Mouse (Mus musculus): ENCODE data around the gene Gm9964. TPM values are rescaled to one million over a fixed set of nuclear protein-coding genes. Genes with fewer than 3 reads are reported as not detected.

Gm9964 gene
- not detected for total RNA-seq (2018; cell fraction: chromatin; rRNA removed)
- total RNA-seq (2018; cell fraction: cytosol; rRNA removed) = not detected
- not detected for total RNA-seq (2018; cell fraction: nucleus; rRNA removed)
- polyA plus RNA-seq (2018) = not detected in 3 replicates

- no peak within 1 kb of the TSS for H3K4me3 ChIP-seq (ENCODE audit: inconsistent target)
Measured at GRCm38 (mm10) chr11:79296856-79297491, at the start of gene Gm9964. Gene Gm9964, minus strand, starts transcription at chr11:79296906.

GRCm38 (mm10) chr11:79339808-79340781 lies 43.4 kb upstream of the Gm9964 start:
- H3K27ac ChIP-seq = no peak overlapping the region
- peaks cover 51% of the 10 kb centered on the region for H3K79me2 ChIP-seq (ENCODE audit: inconsistent target)
- H3K4me3 ChIP-seq (ENCODE audit: inconsistent target) = peak overlapping the region; percentile 52
- no peaks in the 10 kb centered on the region for H3K36me3 ChIP-seq (ENCODE audit: inconsistent target)
- WGBS (ENCODE audit: missing documents) = 5% methylated on average over 40 of the region's 63 CpGs

More at GRCm38 (mm10) chr11:79296856-79297491, at the start of gene Gm9964:
- 78% methylated on average over 4 of the region's 5 CpGs for WGBS (ENCODE audit: missing documents)
- Histone ChIP-seq H3K36me3 (ENCODE audit: inconsistent target) (no peaks in the 10 kb centered on the region), H3K27ac (no peak within 1 kb of the TSS), H3K79me2 (ENCODE audit: inconsistent target) (no peaks in the 10 kb centered on the region)

GRCm38 (mm10) chr11:79339234-79339807 lies 42.6 kb upstream of the Gm9964 start, which contains the start of gene Nf1:
Gene Nf1, plus strand, starts transcription at chr11:79339693.
- Histone ChIP-seq H3K36me3 (ENCODE audit: inconsistent target) (no peaks in the 10 kb centered on the region), H3K79me2 (ENCODE audit: inconsistent target) (peaks cover 43% of the 10 kb centered on the region), H3K27ac (peak within 1 kb of the TSS; percentile 62), H3K4me3 (ENCODE audit: inconsistent target) (peak within 1 kb of the TSS; percentile 52)
- 1% methylated on average over 45 of the region's 49 CpGs for WGBS (ENCODE audit: missing documents)

- H3K4me3 ChIP-seq (ENCODE audit: inconsistent target) = peak overlapping the region; percentile 52
- 63% methylated on average over 3 of the region's 4 CpGs for WGBS (ENCODE audit: missing documents)
- H3K79me2 ChIP-seq (ENCODE audit: inconsistent target) = peaks cover 36% of the 10 kb centered on the region
- no peaks in the 10 kb centered on the region for H3K36me3 ChIP-seq (ENCODE audit: inconsistent target)
- peak overlapping the region; percentile 62 for H3K27ac ChIP-seq
Measured at GRCm38 (mm10) chr11:79338621-79339020, 41.9 kb upstream of the Gm9964 start.

GRCm38 (mm10) chr11:79336722-79337267 lies 40.1 kb upstream of the Gm9964 start:
- H3K36me3 ChIP-seq (ENCODE audit: inconsistent target) = no peaks in the 10 kb centered on the region
- no peak overlapping the region for H3K4me3 ChIP-seq (ENCODE audit: inconsistent target)
- H3K79me2 ChIP-seq (ENCODE audit: inconsistent target) = peaks cover 18% of the 10 kb centered on the region
- 91% methylated on average over 4 of the region's 5 CpGs for WGBS (ENCODE audit: missing documents)
- no peak overlapping the region for H3K27ac ChIP-seq

- Histone ChIP-seq H3K36me3 (ENCODE audit: inconsistent target) (no peaks in the 10 kb centered on the region), H3K4me3 (ENCODE audit: inconsistent target) (no peak overlapping the region), H3K79me2 (ENCODE audit: inconsistent target) (peaks cover under 1% of the 10 kb centered on the region; the same call in 1 of the 2 replicates), H3K27ac (no peak overlapping the region)
- WGBS (ENCODE audit: missing documents) = 97% methylated on average over 6 of the region's 6 CpGs
Measured at GRCm38 (mm10) chr11:79335077-79335476, 38.4 kb upstream of the Gm9964 start.

- Histone ChIP-seq H3K79me2 (ENCODE audit: inconsistent target) (no peaks in the 10 kb centered on the region), H3K36me3 (ENCODE audit: inconsistent target) (no peaks in the 10 kb centered on the region), H3K4me3 (ENCODE audit: inconsistent target) (no peak overlapping the region), H3K27ac (no peak overlapping the region)
- 100% methylated on average over 1 of the region's 1 CpGs for WGBS (ENCODE audit: missing documents)
Measured at GRCm38 (mm10) chr11:79329585-79329984, 32.9 kb upstream of the Gm9964 start.

- 54% methylated on average over 4 of the region's 4 CpGs for WGBS (ENCODE audit: missing documents)
- H3K36me3 ChIP-seq (ENCODE audit: inconsistent target) = no peaks in the 10 kb centered on the region
- no peaks in the 10 kb centered on the region for H3K79me2 ChIP-seq (ENCODE audit: inconsistent target)
- H3K4me3 ChIP-seq (ENCODE audit: inconsistent target) = no peak overlapping the region
- H3K27ac ChIP-seq = no peak overlapping the region
Measured at GRCm38 (mm10) chr11:79328060-79328459, 31.4 kb upstream of the Gm9964 start.

GRCm38 (mm10) chr11:79327106-79327505 lies 30.4 kb upstream of the Gm9964 start:
- WGBS (ENCODE audit: missing documents) = 75% methylated on average over 4 of the region's 4 CpGs
- Histone ChIP-seq H3K27ac (no peak overlapping the region), H3K36me3 (ENCODE audit: inconsistent target) (no peaks in the 10 kb centered on the region), H3K4me3 (ENCODE audit: inconsistent target) (no peak overlapping the region), H3K79me2 (ENCODE audit: inconsistent target) (no peaks in the 10 kb centered on the region)

GRCm38 (mm10) chr11:79325663-79326062 lies 29.0 kb upstream of the Gm9964 start:
- H3K27ac ChIP-seq = no peak overlapping the region
- no peaks in the 10 kb centered on the region for H3K79me2 ChIP-seq (ENCODE audit: inconsistent target)
- H3K36me3 ChIP-seq (ENCODE audit: inconsistent target) = no peaks in the 10 kb centered on the region
- WGBS (ENCODE audit: missing documents) = 16% methylated on average over 8 of the region's 8 CpGs
- H3K4me3 ChIP-seq (ENCODE audit: inconsistent target) = no peak overlapping the region

GRCm38 (mm10) chr11:79323985-79324685 lies 27.4 kb upstream of the Gm9964 start:
- no peaks in the 10 kb centered on the region for H3K79me2 ChIP-seq (ENCODE audit: inconsistent target)
- H3K27ac ChIP-seq = no peak overlapping the region
- WGBS (ENCODE audit: missing documents) = 92% methylated on average over 12 of the region's 12 CpGs
- no peaks in the 10 kb centered on the region for H3K36me3 ChIP-seq (ENCODE audit: inconsistent target)
- H3K4me3 ChIP-seq (ENCODE audit: inconsistent target) = no peak overlapping the region

- Histone ChIP-seq H3K4me3 (ENCODE audit: inconsistent target) (no peak overlapping the region), H3K79me2 (ENCODE audit: inconsistent target) (no peaks in the 10 kb centered on the region), H3K36me3 (ENCODE audit: inconsistent target) (no peaks in the 10 kb centered on the region), H3K27ac (no peak overlapping the region)
- 79% methylated on average over 7 of the region's 7 CpGs for WGBS (ENCODE audit: missing documents)
Measured at GRCm38 (mm10) chr11:79319807-79320206, 23.1 kb upstream of the Gm9964 start.

GRCm38 (mm10) chr11:79316807-79317345 lies 20.2 kb upstream of the Gm9964 start:
- WGBS (ENCODE audit: missing documents) = 94% methylated on average over 8 of the region's 8 CpGs
- H3K36me3 ChIP-seq (ENCODE audit: inconsistent target) = no peaks in the 10 kb centered on the region
- H3K27ac ChIP-seq = no peak overlapping the region
- H3K4me3 ChIP-seq (ENCODE audit: inconsistent target) = no peak overlapping the region
- H3K79me2 ChIP-seq (ENCODE audit: inconsistent target) = no peaks in the 10 kb centered on the region
